Mouse (Mus musculus) heart, postnatal 10 days (tissue): Measurements from ENCODE around the gene Aaas. TPM values are rescaled to one million over a fixed set of nuclear protein-coding genes. Genes with fewer than 3 reads are reported as not detected.

ENCODE experiments used
- DNase-seq, 2 experiments: peaks; one replicate each; pipeline ENCODE4 v3.0.0; 2021
- intact Hi-C: fragments of 180-260 bp; cut with DNase I; formaldehyde crosslinking; loops from one replicate; pipeline ENCODE4 v1.15.1; 2025
- total RNA-seq, 2 experiments: library from RNA; stranded (reverse); gene quantifications; 2 replicates each; pipeline ENCODE4 v1.2.3; 2021

The Aaas gene
- total RNA-seq, 2 experiments from 2014 or later = 16.2 to 16.4 TPM

GRCm38 (mm10) chr15:102311489-102311888 is 39.1 kb downstream of the Aaas start:
- intact Hi-C loops = no loop called here
- no peak for DNase-seq

GRCm38 (mm10) chr15:102310074-102310845 is 40.3 kb downstream of the Aaas start:
- DNase-seq = peak; percentile 77 to 79
- intact Hi-C loops = no loop called here

- intact Hi-C loops = loop anchor here (2.0 kb wide), 1 partner anchor 16 kb away; no protein-coding TSS in a partner anchor
- DNase-seq = no peak
Observed at GRCm38 (mm10) chr15:102308717-102309116, 41.9 kb downstream of the Aaas start.

GRCm38 (mm10) chr15:102302542-102302941 is 48.0 kb downstream of the Aaas start:
- DNase-seq = peak; percentile 68 to 70
- intact Hi-C loops = loop anchor here (2.0 kb wide), 1 partner anchor 20 kb away; no protein-coding TSS in a partner anchor

GRCm38 (mm10) chr15:102296368-102297006 is 54.1 kb downstream of the Aaas start:
- intact Hi-C loops = no loop called here
- peak in 1 of 2 experiments; percentile 13 for DNase-seq

- intact Hi-C loops = no loop called here
- peak; percentile 96 to 97 for DNase-seq
Observed at GRCm38 (mm10) chr15:102295633-102296367, 54.8 kb downstream of the Aaas start, which contains the start of gene Espl1. Gene Espl1 (plus strand): TSS chr15:102296266.

Other genes with a start within 250 kb of the Aaas start
- gene Spryd3, start 214.5 kb downstream of the Aaas start, total RNA-seq = 10 to 100 TPM; 19.1 to 22.2 TPM
- 10 to 100 TPM; 24.8 to 30.5 TPM for gene Igfbp6, start 206.4 kb downstream of the Aaas start, total RNA-seq
- under 1 TPM in 1 of 2 experiments, not detected in 1; 0.20 TPM for gene Soat2, start 200.2 kb downstream of the Aaas start, total RNA-seq
- gene Zfp740, start 147.5 kb downstream of the Aaas start, total RNA-seq = 10 to 100 TPM; 48.2 to 48.3 TPM
- gene Csad, start 146.0 kb downstream of the Aaas start, total RNA-seq = 10 to 100 TPM; 25.6 to 33.8 TPM
- 1 to 10 TPM; 1.9 to 2.0 TPM for gene Itgb7, start 118.8 kb downstream of the Aaas start, total RNA-seq
- 10 to 100 TPM; 23.2 to 27.2 TPM for gene Rarg, start 93.3 kb downstream of the Aaas start, total RNA-seq
- not detected for gene Gm9918, start 80.2 kb downstream of the Aaas start, total RNA-seq
- gene Mfsd5, start 71.3 kb downstream of the Aaas start, total RNA-seq = 10 to 100 TPM; 20.6 to 23.8 TPM
- 10 to 100 TPM in 1 of 2 experiments, 1 to 10 TPM in 1; 7.5 to 10.7 TPM for gene Espl1, start 54.5 kb downstream of the Aaas start, total RNA-seq
- 100 to 1,000 TPM; 336 to 346 TPM for gene Pfdn5, start 24.7 kb downstream of the Aaas start, total RNA-seq
- gene Myg1, start 19.1 kb downstream of the Aaas start, total RNA-seq = 10 to 100 TPM; 28.3 to 31.5 TPM
- gene Sp7, start 16.4 kb upstream of the Aaas start, total RNA-seq = not detected
- 10 to 100 TPM; 57.7 to 68.4 TPM for gene Sp1, start 55.4 kb upstream of the Aaas start, total RNA-seq
- gene Amhr2, start 94.6 kb upstream of the Aaas start, total RNA-seq = 1 to 10 TPM in 1 of 2 experiments, under 1 TPM in 1; 0.67 to 1.4 TPM
- 10 to 100 TPM; 23.3 to 27.3 TPM for gene Prr13, start 108.3 kb upstream of the Aaas start, total RNA-seq
- 100 to 1,000 TPM; 547 to 592 TPM for gene Pcbp2, start 119.8 kb upstream of the Aaas start, total RNA-seq
- gene Gm10337, start 153.0 kb upstream of the Aaas start, total RNA-seq = 1 to 10 TPM in 1 of 2 experiments, not detected in 1; 3.6 TPM
- gene Map3k12, start 166.3 kb upstream of the Aaas start, total RNA-seq = 1 to 10 TPM; 5.1 to 5.2 TPM
- 10 to 100 TPM; 45.9 to 53.1 TPM for gene Tarbp2, start 167.4 kb upstream of the Aaas start, total RNA-seq
- gene Npff, start 174.2 kb upstream of the Aaas start, total RNA-seq = 1 to 10 TPM; 1.4 to 3.8 TPM